Mouse (Mus musculus) CH12.LX (cell line): ENCODE results near the gene Smdt1.

ENCODE experiments used
- CTCF ChIP-seq, 2 experiments: IDR thresholded peaks in 1 of 2; conservative IDR thresholded peaks in 1 of 2; 2 replicates each; pipeline ENCODE4 v1.5.1; 2011 to 2012; ENCODE audit warnings: low read depth in 2 of 2, low read length in 2 of 2, improper control_type of control experiment in 1 of 2, inconsistent platforms in 1 of 2, mild to moderate bottlenecking in 1 of 2, moderate library complexity in 1 of 2
- JUND ChIP-seq: conservative IDR thresholded peaks from 2 replicates; pipeline ENCODE4 v1.6.1; 2011; ENCODE audit warnings: low read depth, low read length, improper control_type of control experiment
- MAFK ChIP-seq: IDR thresholded peaks from 2 replicates; pipeline ENCODE4 v1.6.1; 2011; ENCODE audit warnings: low read length, improper control_type of control experiment; ENCODE audit not compliant: insufficient replicate concordance
- MAZ ChIP-seq: IDR thresholded peaks from 2 replicates; pipeline ENCODE4 v1.6.1; 2012; ENCODE audit warnings: low read depth, mild to moderate bottlenecking, inconsistent platforms, low read length, improper control_type of control experiment, moderate library complexity
- POLR2A ChIP-seq: IDR thresholded peaks from 2 replicates; pipeline ENCODE4 v1.6.1; 2011; ENCODE audit warnings: low read depth, mild to moderate bottlenecking, improper control_type of control experiment, low read length
- POLR2AphosphoS2 ChIP-seq: IDR thresholded peaks from 2 replicates; pipeline ENCODE4 v1.6.1; 2011; ENCODE audit warnings: low read depth, low read length, improper control_type of control experiment
- RCOR1 ChIP-seq: conservative IDR thresholded peaks from 2 replicates; pipeline ENCODE4 v1.6.1; 2012; ENCODE audit warnings: low read depth, mild to moderate bottlenecking, inconsistent platforms, low read length, improper control_type of control experiment
- ZKSCAN1 ChIP-seq: IDR thresholded peaks from 2 replicates; pipeline ENCODE4 v1.6.1; 2012; ENCODE audit warnings: low read depth, inconsistent platforms, low read length, improper control_type of control experiment, borderline replicate concordance
- ZMIZ1 ChIP-seq: IDR thresholded peaks from 2 replicates; pipeline ENCODE4 v1.6.1; 2012; ENCODE audit warnings: low read depth, mild to moderate bottlenecking, inconsistent platforms, low read length, improper control_type of control experiment

DNA sequence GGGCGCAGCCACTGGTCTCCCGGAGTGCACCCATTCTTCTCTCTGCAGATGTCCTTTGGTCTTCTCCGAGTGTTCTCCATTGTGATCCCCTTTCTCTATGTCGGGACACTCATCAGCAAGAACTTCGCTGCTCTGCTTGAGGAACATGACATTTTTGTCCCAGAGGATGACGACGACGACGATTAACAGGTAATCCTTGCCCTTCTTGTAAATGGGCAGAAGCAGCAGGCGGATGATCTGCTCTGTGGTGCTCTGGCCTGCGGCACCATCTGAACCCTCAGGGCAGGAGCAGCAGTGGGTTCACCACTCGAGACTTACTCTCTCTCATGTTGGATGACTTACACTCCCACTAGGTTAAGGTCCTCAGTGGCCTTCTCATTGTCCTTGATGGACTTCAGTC is 9.1 kb downstream of the Smdt1 start:
- no peak for TF ChIP-seq POLR2A
- no peak for TF ChIP-seq RCOR1
- TF ChIP-seq POLR2AphosphoS2: no peak
- TF ChIP-seq ZKSCAN1: no peak
- TF ChIP-seq JUND: no peak
- TF ChIP-seq MAZ: no peak
- TF ChIP-seq CTCF (conservative IDR thresholded peaks at IDR 0.05 in 1 of 2, IDR thresholded peaks at IDR 0.05 in 1 of 2; ENCODE audit: low read depth in 2 of 2, low read length in 2 of 2): no peak
- no peak for TF ChIP-seq MAFK
- TF ChIP-seq ZMIZ1: no peak
